ENCODE assay signal across 8 mouse cellular contexts in the genomic region with DNA sequence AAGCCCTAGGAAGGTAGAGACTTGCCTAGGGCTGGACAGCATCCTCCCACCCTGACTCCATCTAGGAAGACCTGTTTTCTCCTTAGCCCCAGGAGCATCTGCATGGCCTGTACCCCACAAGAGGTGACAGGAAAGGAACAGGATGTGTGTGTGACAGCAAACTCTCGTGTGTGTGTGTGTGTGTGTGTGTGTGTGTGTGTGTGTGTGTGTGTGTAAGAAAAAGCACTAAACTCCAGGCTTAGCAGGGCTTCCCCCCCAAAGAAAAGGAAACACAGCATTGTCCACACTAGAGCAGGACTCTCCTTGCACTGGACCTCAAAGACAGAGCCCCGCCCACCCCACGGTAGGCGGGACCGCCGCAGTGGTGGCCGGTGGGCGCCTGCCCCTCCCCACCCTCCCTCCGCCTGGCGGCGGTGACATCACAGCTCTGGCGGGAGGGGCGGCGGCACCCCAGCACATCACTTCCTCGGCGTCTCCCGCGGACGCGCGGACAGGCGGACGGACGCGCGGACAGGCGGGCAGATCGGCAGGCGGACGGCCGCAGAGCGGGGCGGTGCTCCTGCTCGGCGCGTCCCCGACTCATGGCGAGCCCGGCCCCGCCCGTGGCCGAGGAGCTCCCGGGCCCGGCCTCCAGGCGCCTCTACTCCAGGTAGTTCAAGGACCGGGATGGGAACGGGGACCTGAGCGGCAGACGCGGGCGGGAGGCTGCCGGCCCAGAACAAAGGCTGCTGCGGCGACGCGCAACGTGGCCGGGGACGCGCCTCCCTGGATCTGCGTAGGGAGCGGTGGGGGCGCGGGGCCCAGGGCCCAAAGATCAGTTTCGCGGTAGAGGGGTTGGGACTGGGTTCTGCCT. TPM values are rescaled to one million over a fixed set of nuclear protein-coding genes. Genes with fewer than 3 reads are reported as not detected.
DNase-seq lines count a peak whose midpoint lies in the region; ATAC-seq and TF ChIP-seq lines count a peak whose summit lies in the region.

A gene (plus strand): TSS at position 444 of the 853 bp plus-strand sequence.

- peaks cover 29% of the 10 kb centered on the region for H3K36me3 ChIP-seq in embryonic facial prominence, embryonic 10.5 days (replicated peaks)
- H3K36me3 ChIP-seq in liver, adult 2 months (ENCODE audit: control insufficient read depth, insufficient read depth, low read length): no peaks in the 10 kb centered on the region

- ATAC-seq in monocyte, adult 5-6 weeks (replicated peaks; ENCODE audit: insufficient number of reproducible peaks, low FRiP score, low TSS enrichment, poor library complexity, severe bottlenecking): peak; percentile 41

- H3K27ac ChIP-seq in embryonic facial prominence, embryonic 10.5 days (replicated peaks): peak within 1 kb of the TSS; percentile 97
- peak within 1 kb of the TSS; percentile 47 for H3K27ac ChIP-seq in liver, adult 2 months (replicated peaks; ENCODE audit: insufficient read depth, low read depth, low read length)

- H3K9me3 ChIP-seq in embryonic facial prominence, embryonic 10.5 days: no peaks in the 10 kb centered on the region

- no peaks in the 10 kb centered on the region for H3K27me3 ChIP-seq in embryonic facial prominence, embryonic 10.5 days (replicated peaks; ENCODE audit: low read depth, poor library complexity, severe bottlenecking)
- H3K27me3 ChIP-seq in liver, adult 2 months (ENCODE audit: control insufficient read depth, insufficient read depth, low read length): no peaks in the 10 kb centered on the region

- peak; percentile 81 for DNase-seq in layer of hippocampus, adult 11-12 months (ENCODE audit: low spot score)
- DNase-seq in layer of hippocampus, adult 9-10 months (ENCODE audit: low spot score): no peak
- DNase-seq in embryonic facial prominence, embryonic 10.5 days (ENCODE audit: low spot score): peak; percentile 95
- peak; percentile 72 for DNase-seq in heart, adult 8-10 months (ENCODE audit: low spot score)
- DNase-seq in kidney, adult 8-10 months: peak; percentile 56 to 65
- DNase-seq in liver, adult 2 months (ENCODE audit: extremely low read depth, low read depth, low spot score): peak; percentile 10
- DNase-seq in spleen, postnatal 36 days (ENCODE audit: low spot score in 2 of 2): peak; percentile 67 to 72

- TF ChIP-seq CTCF in liver, adult 2 months (IDR thresholded peaks at IDR 0.05; ENCODE audit: low read depth, low read length): no peak

- H3K9ac ChIP-seq in liver, adult 2 months (ENCODE audit: low read depth, low read length): peak within 1 kb of the TSS; percentile 74

- TF ChIP-seq POLR2A in liver, adult 2 months (IDR thresholded peaks at IDR 0.05; ENCODE audit: extremely low read depth, insufficient read depth, low read length): no peak

- WGBS in embryonic facial prominence, embryonic 10.5 days: under 1% methylated on average over 65 of the region's 66 CpGs
- WGBS in liver, adult 2 months: 1% methylated on average over 64 of the region's 66 CpGs

- no peaks in the 10 kb centered on the region for H3K79me2 ChIP-seq in liver, adult 2 months (ENCODE audit: control insufficient read depth, insufficient read depth, low read length)

- peaks cover 76% of the 10 kb centered on the region for H3K4me1 ChIP-seq in embryonic facial prominence, embryonic 10.5 days
- H3K4me1 ChIP-seq in liver, adult 2 months (ENCODE audit: control insufficient read depth, insufficient read depth, low read length): no peaks in the 10 kb centered on the region

- peak within 1 kb of the TSS; percentile 91 for H3K4me3 ChIP-seq in embryonic facial prominence, embryonic 10.5 days
- H3K4me3 ChIP-seq in liver, adult 2 months (ENCODE audit: insufficient read depth, low read depth, low read length): peak within 1 kb of the TSS; percentile 65

RNA-seq across cellular contexts. Expression of the gene that starts here (rescaled TPM):
- polyA plus RNA-seq in embryonic facial prominence, embryonic 10.5 days (2016; fragmentation: Nextera tagmentation; extraction: Ambion mirVana): 96.7 and 97.2 TPM in 2 replicates
- total RNA-seq in heart, adult 8-10 months (2022): 100 to 1,000 TPM; 188 to 246 (median 219) TPM
- 0.74 and 1.6 TPM in 2 replicates for total RNA-seq in liver, adult 2 months (2014; rRNA removed)
- 1.9 and 2.1 TPM in 2 replicates for polyA plus RNA-seq in liver, adult 2 months (2012; rRNA removed)
- total RNA-seq in monocyte, adult 5-6 weeks (2017): 10.2 to 26.9 TPM (median 12.7 TPM) in 3 replicates

Comparison
In these comparisons a context has a peak if more than half of its experiments do, and no peak if none do; other contexts are left out.
1. RNA of the gene that starts here (polyA plus RNA-seq): 96.7 to 97.2 TPM in embryonic facial prominence, embryonic 10.5 days; 1.9 to 2.1 TPM in liver, adult 2 months; every median in the first group is over 10 times any median in the second.